Mouse (Mus musculus): Measurements from ENCODE around the gene Stra6.

Stra6 gene

GRCm38 (mm10) chr9:58051937-58052336 lies 11.7 kb upstream of the Stra6 start:
- DNase-seq, result no peak

GRCm38 (mm10) chr9:58053102-58053501 lies 10.5 kb upstream of the Stra6 start:
- peak; percentile 48 for DNase-seq

- DNase-seq, result no peak
These were observed 10.0 kb upstream of the Stra6 start for GRCm38 (mm10) chr9:58053544-58053943.

GRCm38 (mm10) chr9:58054032-58054431 lies 9.6 kb upstream of the Stra6 start:
- no peak for DNase-seq

GRCm38 (mm10) chr9:58055666-58056065 lies 7.9 kb upstream of the Stra6 start:
- DNase-seq, result no peak

- DNase-seq, result no peak
These were observed 3.7 kb upstream of the Stra6 start for GRCm38 (mm10) chr9:58059920-58060319.

GRCm38 (mm10) chr9:58060677-58061667 lies 2.6 kb upstream of the Stra6 start:
- DNase-seq, result no peak

GRCm38 (mm10) chr9:58065532-58065931 lies 1.9 kb downstream of the Stra6 start:
- no peak for DNase-seq

GRCm38 (mm10) chr9:58065977-58066730 lies 2.6 kb downstream of the Stra6 start:
- no peak for DNase-seq

- DNase-seq, result peak; percentile 47
These were observed 3.1 kb downstream of the Stra6 start for GRCm38 (mm10) chr9:58066731-58067095.

- DNase-seq, result peak; percentile 84
These were observed 4.0 kb downstream of the Stra6 start for GRCm38 (mm10) chr9:58067546-58067945.

- DNase-seq, result no peak
These were observed 11.0 kb downstream of the Stra6 start for GRCm38 (mm10) chr9:58074561-58074960.

GRCm38 (mm10) chr9:58084586-58084985 lies 21.0 kb downstream of the Stra6 start:
- no peak for DNase-seq

GRCm38 (mm10) chr9:58085074-58085473 lies 21.5 kb downstream of the Stra6 start:
- DNase-seq, result no peak

- no peak for DNase-seq
These were observed 22.6 kb downstream of the Stra6 start for GRCm38 (mm10) chr9:58086203-58086602.

- DNase-seq, result no peak
These were observed 23.3 kb downstream of the Stra6 start for GRCm38 (mm10) chr9:58086861-58087260.

- no peak for DNase-seq
These were observed 23.9 kb downstream of the Stra6 start for GRCm38 (mm10) chr9:58087277-58087998.

- DNase-seq, result peak; percentile 51
These were observed 28.2 kb downstream of the Stra6 start for GRCm38 (mm10) chr9:58091623-58092425.

GRCm38 (mm10) chr9:58092581-58093269 lies 29.1 kb downstream of the Stra6 start:
- DNase-seq, result peak; percentile 98

- peak; percentile 33 for DNase-seq
These were observed 30.2 kb downstream of the Stra6 start for GRCm38 (mm10) chr9:58093776-58094175.

- no peak for DNase-seq
These were observed 32.4 kb downstream of the Stra6 start for GRCm38 (mm10) chr9:58095977-58096376.

All from cerebellum, adult 11-12 months (tissue).